Mouse (Mus musculus) hindbrain, embryonic 12.5 days (tissue): ENCODE measurements around the gene Sec11a. TPM values are rescaled to one million over a fixed set of nuclear protein-coding genes. Genes with fewer than 3 reads are reported as not detected.
"Not testable (repeated sequence)": the region's sequence is repeated elsewhere in the genome, so short reads cannot be mapped to it uniquely, and the experiment has no call there.

Experiments
- ATAC-seq: fragments of 200-750 bp; cut with Nextera tagmentation; 2 replicates; pipeline ENCODE4 v1.8.0; 2017; ENCODE audit warnings: moderate TSS enrichment; ENCODE audit not compliant: low FRiP score
- H3K27ac ChIP-seq: fragments of 300-500 bp; sonication (generic); 2 replicates; pipeline ENCODE4 v1.5.1; 2016; ENCODE audit warnings: mild to moderate bottlenecking
- H3K27me3 ChIP-seq: fragments of 300-500 bp; sonication (generic); 2 replicates; pipeline ENCODE4 v1.6.1; 2016; ENCODE audit warnings: mild to moderate bottlenecking
- H3K36me3 ChIP-seq: fragments of 300-500 bp; sonication (generic); 2 replicates; pipeline ENCODE4 v1.6.1; 2016; ENCODE audit warnings: mild to moderate bottlenecking
- H3K4me1 ChIP-seq: fragments of 300-500 bp; sonication (generic); 2 replicates; pipeline ENCODE4 v1.6.1; 2016
- H3K4me2 ChIP-seq: fragments of 300-500 bp; sonication (generic); replicated peaks from 2 replicates; pipeline ENCODE4 v1.6.1; 2016; ENCODE audit warnings: mild to moderate bottlenecking
- H3K4me3 ChIP-seq: fragments of 300-500 bp; sonication (generic); 2 replicates; pipeline ENCODE4 v1.5.1; 2016; ENCODE audit warnings: mild to moderate bottlenecking
- H3K9ac ChIP-seq: fragments of 300-500 bp; sonication (generic); 2 replicates; pipeline ENCODE4 v1.6.1; 2016; ENCODE audit warnings: mild to moderate bottlenecking, moderate library complexity
- H3K9me3 ChIP-seq: fragments of 300-500 bp; sonication (generic); replicated peaks from 2 replicates; pipeline ENCODE4 v1.6.1; 2016; ENCODE audit warnings: mild to moderate bottlenecking
- WGBS: fragments of 180-500 bp; shearing (Covaris S2); methylation state at CpG from one replicate; pipeline ENCODE4 v1.1.7; 2016; 5-methylcytosine and 5-hydroxymethylcytosine counted together
- polyA plus RNA-seq: library from polyadenylated mRNA; unstranded; fragments of >200 nt; fragmentation: Nextera tagmentation; extraction: Ambion mirVana; gene quantifications from 2 replicates; pipeline ENCODE4 v1.2.1, GENCODE M21; 2016

Sec11a gene
- polyA plus RNA-seq, 1 experiment from 2014 or later, result 183 TPM

GRCm38 (mm10) chr7:80986458-80987187, 39.0 kb upstream of the Sec11a start:
- 72% methylated on average over 6 of the region's 6 CpGs for WGBS
- Histone ChIP-seq H3K4me3 (no peak overlapping the region), H3K4me2 (no peak overlapping the region), H3K27ac (no peak overlapping the region), H3K36me3 (no peaks in the 10 kb centered on the region), H3K4me1 (peaks cover under 1% of the 10 kb centered on the region; the same call in 1 of the 2 replicates), H3K27me3 (no peaks in the 10 kb centered on the region), H3K9me3 (no peaks in the 10 kb centered on the region), H3K9ac (no peak overlapping the region)
- ATAC-seq, result no peak

GRCm38 (mm10) chr7:80980566-80980965, 33.0 kb upstream of the Sec11a start:
- H3K4me3 ChIP-seq, result no peak overlapping the region
- H3K27ac ChIP-seq, result no peak overlapping the region
- H3K9ac ChIP-seq, result no peak overlapping the region
- WGBS, result 91% methylated on average over 11 of the region's 11 CpGs
- no peak for ATAC-seq
- H3K27me3 ChIP-seq, result no peaks in the 10 kb centered on the region
- no peak overlapping the region for H3K4me2 ChIP-seq
- H3K4me1 ChIP-seq, result no peaks in the 10 kb centered on the region
- no peaks in the 10 kb centered on the region for H3K36me3 ChIP-seq
- no peaks in the 10 kb centered on the region for H3K9me3 ChIP-seq

DNA sequence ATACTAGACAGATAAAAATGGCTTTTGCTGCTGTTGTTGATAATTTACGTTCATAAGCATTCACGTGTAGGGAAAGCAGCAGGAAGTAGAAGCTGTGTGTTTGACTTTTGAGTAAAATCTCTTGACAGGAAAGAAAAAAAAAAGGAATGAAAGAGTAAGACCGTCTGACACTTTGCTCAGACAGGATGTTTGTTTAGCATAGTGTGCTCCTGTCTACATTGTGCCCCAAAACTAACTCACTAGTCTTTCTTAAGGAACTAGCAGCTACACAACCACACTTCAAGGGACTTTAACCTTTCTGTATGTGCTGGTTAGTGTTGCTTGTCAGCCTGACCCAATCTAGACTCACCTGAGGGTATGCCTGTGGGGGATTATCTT, 26.0 kb upstream of the Sec11a start:
- H3K27ac ChIP-seq, H3K4me2 ChIP-seq, H3K27me3 ChIP-seq, ATAC-seq, H3K4me1 ChIP-seq, H3K9ac ChIP-seq, H3K9me3 ChIP-seq, H3K4me3 ChIP-seq, H3K36me3 ChIP-seq: not testable (repeated sequence)
- WGBS, result 82% methylated on average over 3 of the region's 3 CpGs

DNA sequence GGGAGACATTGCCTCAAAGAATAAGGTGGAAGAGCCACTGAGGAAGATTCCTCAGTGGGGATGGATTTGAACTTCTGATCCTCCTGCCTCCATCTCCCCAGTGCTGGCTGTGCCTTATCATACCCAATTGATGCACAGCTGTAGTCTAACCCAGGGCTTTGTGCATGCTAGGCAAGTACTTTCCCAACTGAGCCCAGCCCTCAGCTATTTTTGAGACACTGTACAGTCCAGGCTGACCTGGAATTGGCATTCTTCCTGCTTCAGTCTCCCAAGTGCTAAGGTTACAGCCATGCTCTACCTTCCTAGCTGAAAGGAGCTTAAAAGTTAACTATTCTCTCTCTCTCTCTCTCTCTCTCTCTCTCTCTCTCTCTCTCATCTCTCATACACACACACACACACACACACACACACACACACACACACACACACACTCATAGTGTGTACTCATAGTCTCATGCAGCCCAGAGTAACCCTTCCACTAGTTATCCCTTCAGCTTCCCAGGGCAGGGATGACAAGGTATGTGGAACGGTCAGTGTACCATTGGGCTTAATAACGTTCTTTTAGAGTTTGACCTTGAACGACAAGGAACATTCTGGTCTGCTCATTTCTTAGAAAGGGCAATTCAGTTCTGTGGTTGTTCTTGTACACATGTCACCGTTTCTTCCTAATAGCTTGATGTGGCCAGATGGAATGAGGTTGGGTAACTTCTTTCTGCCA, 25.5 kb upstream of the Sec11a start:
- H3K9ac ChIP-seq, H3K27ac ChIP-seq, H3K36me3 ChIP-seq, H3K27me3 ChIP-seq, ATAC-seq, H3K4me1 ChIP-seq, H3K4me3 ChIP-seq, H3K4me2 ChIP-seq, H3K9me3 ChIP-seq: not testable (repeated sequence)
- 90% methylated on average over 4 of the region's 4 CpGs for WGBS

GRCm38 (mm10) chr7:80972082-80972481, 24.5 kb upstream of the Sec11a start:
- WGBS, result 87% methylated on average over 5 of the region's 5 CpGs

DNA sequence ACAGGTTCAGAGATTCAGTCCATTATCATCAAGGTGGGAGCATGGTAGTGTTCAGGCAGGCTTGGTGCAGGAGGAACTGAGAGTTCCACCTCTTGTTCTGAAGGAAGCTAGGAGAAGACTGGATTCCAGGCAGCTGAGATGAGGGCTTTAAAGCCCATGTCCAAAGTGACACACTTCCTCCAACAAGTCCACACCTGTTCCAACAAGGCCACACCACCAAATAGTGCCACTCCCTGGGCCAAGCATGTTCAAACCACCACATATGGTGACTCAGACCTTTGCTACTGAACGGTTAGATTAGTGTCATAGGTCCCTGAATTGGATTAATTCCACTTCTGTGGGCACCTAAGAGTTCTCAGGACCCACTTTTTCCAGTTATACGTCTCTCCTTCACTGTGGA, 23.8 kb upstream of the Sec11a start:
- Histone ChIP-seq H3K4me3 (no peak overlapping the region), H3K4me1 (no peaks in the 10 kb centered on the region), H3K9ac (no peak overlapping the region), H3K27me3 (no peaks in the 10 kb centered on the region), H3K9me3 (no peaks in the 10 kb centered on the region; the same call in 1 of the 2 replicates), H3K27ac (no peak overlapping the region), H3K4me2 (no peak overlapping the region), H3K36me3 (no peaks in the 10 kb centered on the region)
- 78% methylated on average over 2 of the region's 2 CpGs for WGBS
- ATAC-seq, result no peak

More at GRCm38 (mm10) chr7:80972082-80972481, 24.5 kb upstream of the Sec11a start:
- H3K27me3 ChIP-seq, result no peaks in the 10 kb centered on the region
- H3K36me3 ChIP-seq, result no peaks in the 10 kb centered on the region
- no peaks in the 10 kb centered on the region; the same call in 1 of the 2 replicates for H3K9me3 ChIP-seq
- H3K4me1 ChIP-seq, result no peaks in the 10 kb centered on the region
- no peak overlapping the region for H3K27ac ChIP-seq
- H3K9ac ChIP-seq, result no peak overlapping the region
- ATAC-seq, result no peak
- H3K4me2 ChIP-seq, result no peak overlapping the region
- no peak overlapping the region for H3K4me3 ChIP-seq

- Histone ChIP-seq H3K27me3 (no peaks in the 10 kb centered on the region), H3K27ac (no peak overlapping the region), H3K36me3 (no peaks in the 10 kb centered on the region), H3K9ac (no peak overlapping the region), H3K4me2 (no peak overlapping the region), H3K9me3 (no peaks in the 10 kb centered on the region; the same call in 1 of the 2 replicates), H3K4me3 (no peak overlapping the region), H3K4me1 (no peaks in the 10 kb centered on the region)
- 70% methylated on average over 3 of the region's 3 CpGs for WGBS
- ATAC-seq, result no peak
Measured at GRCm38 (mm10) chr7:80970913-80971312, 23.3 kb upstream of the Sec11a start.

- Histone ChIP-seq H3K27me3 (no peaks in the 10 kb centered on the region), H3K36me3 (no peaks in the 10 kb centered on the region), H3K27ac (no peak overlapping the region), H3K4me3 (no peak overlapping the region), H3K9ac (no peak overlapping the region), H3K4me2 (no peak overlapping the region), H3K9me3 (no peaks in the 10 kb centered on the region), H3K4me1 (no peaks in the 10 kb centered on the region)
- ATAC-seq, result no peak
- WGBS, result 60% methylated on average over 6 of the region's 6 CpGs
Measured at GRCm38 (mm10) chr7:80962799-80963198, 15.2 kb upstream of the Sec11a start.

DNA sequence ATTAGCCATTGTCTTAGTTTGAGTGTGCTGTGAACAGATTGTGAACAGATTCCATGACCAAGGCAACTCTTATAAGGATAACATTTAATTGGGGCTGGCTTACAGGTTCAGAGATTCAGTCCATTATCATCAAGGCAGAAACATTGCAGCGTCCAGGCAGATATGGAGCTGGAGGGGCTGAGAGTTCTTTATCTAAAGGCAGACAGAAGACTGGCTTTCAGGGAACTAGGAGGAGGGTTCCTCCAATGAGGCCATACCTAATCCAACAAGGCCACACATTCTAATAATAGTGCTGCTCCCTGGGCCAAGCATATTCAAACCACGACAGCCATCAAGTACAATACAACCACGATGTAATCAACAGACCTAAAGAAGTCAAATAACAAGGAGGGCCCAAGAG, 11.4 kb upstream of the Sec11a start:
- no peak overlapping the region for H3K4me2 ChIP-seq
- no peaks in the 10 kb centered on the region for H3K27me3 ChIP-seq
- whole genome bisulfite sequencing, result 78% methylated on average over 3 of the region's 3 CpGs
- H3K36me3 ChIP-seq, result no peaks in the 10 kb centered on the region
- H3K9me3 ChIP-seq, result no peaks in the 10 kb centered on the region
- no peak overlapping the region for H3K9ac ChIP-seq
- no peak overlapping the region for H3K4me3 ChIP-seq
- ATAC-seq, result no peak
- no peaks in the 10 kb centered on the region for H3K4me1 ChIP-seq
- no peak overlapping the region for H3K27ac ChIP-seq

DNA sequence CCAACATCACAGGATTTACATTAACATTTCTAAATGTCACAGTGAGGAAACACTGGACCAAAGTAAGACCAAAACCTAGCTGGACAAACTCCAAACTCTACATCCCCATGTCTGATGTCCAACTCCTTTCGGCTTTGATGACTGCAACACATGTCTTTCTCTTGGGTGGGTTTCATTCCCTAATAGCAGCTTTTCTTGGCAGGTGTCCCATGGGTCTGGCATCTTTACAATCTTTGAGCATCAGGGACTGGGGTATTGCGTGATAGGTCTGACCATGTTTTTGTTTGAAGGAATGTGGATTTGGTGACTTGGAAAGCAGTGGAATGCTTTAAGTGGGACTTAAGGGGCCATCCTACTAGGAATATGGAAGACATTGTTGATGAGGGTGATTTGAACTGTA, 9.3 kb upstream of the Sec11a start:
- Histone ChIP-seq H3K27ac (no peak overlapping the region), H3K4me3 (no peak overlapping the region), H3K27me3 (no peaks in the 10 kb centered on the region), H3K9me3 (no peaks in the 10 kb centered on the region), H3K36me3 (no peaks in the 10 kb centered on the region), H3K9ac (no peak overlapping the region), H3K4me1 (no peaks in the 10 kb centered on the region), H3K4me2 (no peak overlapping the region)
- WGBS, result 83% methylated on average over 2 of the region's 2 CpGs
- ATAC-seq, result no peak

- Histone ChIP-seq H3K9ac (no peak overlapping the region), H3K27ac (no peak overlapping the region), H3K36me3 (no peaks in the 10 kb centered on the region), H3K27me3 (0 out of 2 replicates have a peak, but pooled peaks cover 4% of the 10 kb centered on the region), H3K4me2 (no peak overlapping the region), H3K4me1 (no peaks in the 10 kb centered on the region), H3K4me3 (no peak overlapping the region), H3K9me3 (no peaks in the 10 kb centered on the region)
- ATAC-seq, result no peak
- 75% methylated on average over 2 of the region's 2 CpGs for WGBS
Measured at GRCm38 (mm10) chr7:80954251-80954650, 6.7 kb upstream of the Sec11a start.

DNA sequence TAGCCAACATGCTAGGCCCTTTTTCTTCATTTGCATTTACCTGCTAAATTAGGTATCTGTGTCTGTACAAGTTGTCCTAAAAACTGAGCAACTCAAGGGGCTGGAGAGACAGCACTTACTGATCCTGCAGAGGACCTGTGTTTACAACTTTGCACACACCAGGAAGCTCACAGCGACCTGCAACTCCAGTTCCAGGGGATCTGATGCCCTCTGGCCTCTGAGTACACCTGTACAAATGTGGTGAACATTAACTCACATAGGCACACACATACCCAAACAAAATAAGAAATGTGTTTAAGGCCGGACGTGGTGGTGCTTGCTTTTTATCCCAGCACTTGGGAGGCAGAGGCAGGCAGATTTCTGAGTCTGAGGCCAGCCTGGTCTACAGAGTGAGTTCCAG, 4.6 kb upstream of the Sec11a start:
- 61% methylated on average over 3 of the region's 3 CpGs for WGBS
- Histone ChIP-seq H3K4me3 (no peak overlapping the region), H3K9ac (no peak overlapping the region), H3K4me1 (0 out of 2 replicates have a peak, but pooled peaks cover 3% of the 10 kb centered on the region), H3K27me3 (0 out of 2 replicates have a peak, but pooled peaks cover 4% of the 10 kb centered on the region), H3K36me3 (no peaks in the 10 kb centered on the region), H3K9me3 (no peaks in the 10 kb centered on the region), H3K27ac (no peak overlapping the region), H3K4me2 (no peak overlapping the region)
- no peak for ATAC-seq

- Histone ChIP-seq H3K9ac (no peak overlapping the region), H3K4me2 (no peak overlapping the region), H3K4me1 (peaks cover 6% of the 10 kb centered on the region), H3K9me3 (no peaks in the 10 kb centered on the region), H3K4me3 (no peak overlapping the region), H3K36me3 (no peaks in the 10 kb centered on the region), H3K27ac (no peak overlapping the region), H3K27me3 (0 out of 2 replicates have a peak, but pooled peaks cover 4% of the 10 kb centered on the region)
- ATAC-seq, result no peak
- 90% methylated on average over 4 of the region's 4 CpGs for WGBS
Measured at GRCm38 (mm10) chr7:80951461-80951860, 3.9 kb upstream of the Sec11a start.
